Mouse (Mus musculus): Measurements from ENCODE around the gene Dguok.

Gene Dguok

DNA sequence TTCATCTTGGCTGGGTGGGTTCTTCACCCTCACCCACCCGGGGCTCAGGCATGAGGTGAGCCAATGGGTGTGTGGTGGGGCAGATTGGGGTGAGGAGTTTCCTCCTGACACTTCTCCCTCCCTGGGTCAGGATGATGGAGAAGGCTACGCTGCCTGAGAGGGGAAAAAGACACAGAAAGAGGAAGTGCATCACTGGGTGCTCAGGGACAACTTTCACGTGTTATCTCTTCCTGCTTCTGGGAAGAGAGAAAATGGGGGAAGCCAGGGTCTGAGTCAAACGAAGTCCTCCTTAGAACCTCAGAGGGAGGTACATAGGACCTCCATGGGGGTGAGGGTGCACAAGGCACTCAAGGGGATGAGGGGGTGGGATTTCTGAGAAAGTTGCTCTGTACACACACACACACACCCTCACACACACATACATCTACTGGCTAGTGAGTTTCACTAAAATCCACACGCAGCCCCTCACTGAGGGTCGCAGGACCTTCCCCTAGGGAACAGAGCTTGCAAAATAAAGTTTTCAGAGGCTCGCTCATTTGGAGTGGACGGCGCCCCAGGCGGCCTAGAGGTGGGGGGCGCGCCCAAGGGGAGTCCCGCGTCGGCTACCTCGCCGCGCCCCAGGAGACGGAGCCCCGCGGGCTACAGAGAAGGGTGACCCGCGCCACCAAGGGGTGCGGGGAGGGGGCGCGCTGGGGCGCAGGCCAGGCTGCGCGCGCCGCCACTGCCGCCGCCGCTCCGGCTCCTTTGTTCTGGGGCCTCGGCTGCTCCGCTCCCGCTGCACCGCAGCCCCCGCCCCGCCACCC is 51.2 kb downstream of the Dguok start:
- DNase-seq = peak; percentile 41 to 52

DNA sequence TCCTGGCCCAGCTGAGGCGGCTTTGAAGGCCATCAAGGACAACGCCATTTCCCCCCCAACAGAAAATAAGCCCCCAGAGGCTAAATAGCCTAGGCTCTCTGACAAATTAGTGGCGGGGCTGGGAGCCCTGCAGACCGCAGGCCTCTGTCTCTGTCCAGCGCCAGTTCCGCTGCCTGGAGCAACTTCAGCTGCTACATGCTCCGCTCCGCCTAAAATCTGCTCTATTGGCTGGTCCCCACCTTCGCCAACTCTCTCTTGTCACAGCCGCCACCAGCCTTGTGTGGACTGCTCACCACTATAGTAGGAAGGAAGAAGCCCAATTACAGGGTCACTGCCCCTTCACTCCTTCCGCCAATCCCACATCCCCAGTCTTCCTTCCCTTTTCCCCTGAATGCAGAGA is 53.1 kb downstream of the Dguok start:
- DNase-seq = no peak

DNA sequence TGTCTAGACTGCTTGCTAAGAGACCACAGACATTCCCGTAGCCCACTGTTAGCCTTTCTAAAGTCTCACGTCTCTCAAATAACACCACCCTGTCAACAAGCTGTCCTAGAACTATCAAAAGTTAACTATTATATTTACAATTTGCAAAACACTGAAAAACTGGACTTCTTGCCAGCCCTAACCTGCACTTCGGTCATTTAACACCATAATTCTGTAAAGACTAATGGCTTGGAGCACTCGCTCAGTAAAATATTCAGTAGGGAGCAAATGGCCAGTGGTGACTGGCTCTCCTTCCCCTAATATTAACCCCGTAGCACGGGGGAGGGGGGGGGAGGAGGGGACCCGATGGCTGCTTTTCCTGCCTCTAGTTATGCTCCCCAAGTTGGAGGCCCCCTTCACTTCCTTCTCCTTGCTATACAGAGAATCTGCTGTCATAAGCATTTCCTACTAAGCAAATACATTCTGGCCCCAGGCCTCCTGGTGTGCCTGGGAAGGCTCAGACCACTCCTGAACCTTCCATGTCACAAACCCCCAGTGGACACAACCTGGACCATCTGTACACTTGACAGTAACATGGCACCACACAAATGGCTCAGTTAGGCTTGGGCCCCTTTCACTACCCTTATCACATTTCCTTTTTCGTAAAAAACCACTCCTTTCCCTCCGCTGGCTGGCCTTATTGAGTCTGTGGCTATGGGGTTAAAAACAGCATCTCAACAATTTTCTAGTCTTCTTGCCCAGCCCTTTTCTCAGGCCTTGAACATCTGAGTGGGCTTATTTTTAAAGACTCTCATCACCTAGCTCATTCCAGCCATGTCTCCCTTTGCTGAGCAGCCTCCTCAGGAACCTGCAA is 56.1 kb downstream of the Dguok start:
- DNase-seq = no peak

DNA sequence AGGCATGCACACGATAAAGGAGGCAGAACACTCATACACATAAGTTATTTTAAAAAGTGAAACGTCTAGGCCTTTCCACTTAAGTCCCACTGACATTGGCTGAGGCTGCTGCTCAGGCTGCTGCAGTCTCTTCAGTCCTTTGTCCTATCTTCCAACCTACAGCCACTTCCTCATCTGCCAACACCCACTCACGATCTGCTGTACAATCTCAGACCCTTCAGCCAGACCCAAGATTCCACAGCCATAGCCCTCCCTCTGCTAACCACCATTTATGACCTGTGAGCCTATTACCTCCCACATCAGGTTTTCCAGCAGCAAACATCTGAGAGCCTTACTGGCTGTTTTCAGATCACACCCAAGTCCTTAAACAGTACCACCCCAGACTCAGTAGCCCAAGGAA is 57.3 kb downstream of the Dguok start:
- no peak for DNase-seq

DNA sequence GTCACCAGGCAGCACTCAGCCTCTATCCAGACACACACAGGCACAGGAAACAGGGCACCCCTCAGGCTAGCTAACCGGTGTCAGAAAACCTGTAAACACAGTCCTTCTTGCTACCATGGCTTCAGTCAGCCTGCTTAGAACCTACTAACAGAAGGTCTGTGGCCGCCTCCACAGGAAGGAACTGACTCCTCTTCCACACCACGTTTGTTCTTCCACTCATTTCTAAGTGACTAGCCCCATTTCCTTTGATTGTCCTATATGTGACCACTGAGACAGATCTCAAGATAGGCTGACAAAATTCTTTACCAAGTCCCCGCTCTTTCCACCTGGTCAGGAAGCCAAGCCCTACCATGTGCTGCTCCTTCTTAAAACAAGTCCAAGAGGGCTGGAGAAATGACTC is 57.9 kb downstream of the Dguok start:
- DNase-seq = no peak

DNA sequence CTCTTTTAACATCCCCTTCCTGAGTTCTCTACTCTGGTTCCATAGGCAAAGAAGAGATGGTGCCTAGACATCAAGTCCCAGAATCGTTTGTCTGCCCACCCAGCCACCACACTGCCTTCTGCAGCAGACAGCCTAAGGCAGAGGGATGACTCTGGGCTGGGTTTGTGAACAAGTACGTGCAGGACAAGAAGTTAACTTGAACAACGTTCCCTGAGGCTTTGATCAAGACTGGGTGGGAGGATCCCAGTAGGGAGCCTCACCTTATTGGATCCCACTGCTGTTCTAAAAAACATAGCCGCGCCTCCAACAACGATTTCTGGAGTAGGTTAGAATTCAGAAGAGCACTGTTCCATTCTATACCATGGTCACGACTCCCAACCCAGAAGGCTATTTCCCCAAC is 59.7 kb downstream of the Dguok start:
- no peak for DNase-seq

DNA sequence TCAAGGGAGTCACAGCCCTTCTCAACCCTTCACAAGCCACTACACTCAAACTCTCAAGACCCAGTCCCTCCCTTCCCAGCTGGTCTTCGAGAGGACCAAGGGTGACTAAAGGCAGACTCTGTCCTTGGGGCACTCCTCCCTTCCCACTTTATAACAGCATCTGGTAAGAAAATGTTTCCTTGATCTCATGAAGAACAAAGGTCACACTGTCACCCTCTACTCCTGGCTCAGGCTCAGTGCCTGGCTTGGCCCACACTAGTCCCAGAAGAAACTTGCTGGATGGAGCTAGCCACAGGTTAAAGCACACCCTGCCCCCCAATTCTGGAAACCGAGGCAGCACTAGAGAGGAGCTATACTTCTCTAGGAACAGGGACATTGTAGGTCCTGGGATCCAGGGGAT is 61.0 kb downstream of the Dguok start:
- DNase-seq = no peak

DNA sequence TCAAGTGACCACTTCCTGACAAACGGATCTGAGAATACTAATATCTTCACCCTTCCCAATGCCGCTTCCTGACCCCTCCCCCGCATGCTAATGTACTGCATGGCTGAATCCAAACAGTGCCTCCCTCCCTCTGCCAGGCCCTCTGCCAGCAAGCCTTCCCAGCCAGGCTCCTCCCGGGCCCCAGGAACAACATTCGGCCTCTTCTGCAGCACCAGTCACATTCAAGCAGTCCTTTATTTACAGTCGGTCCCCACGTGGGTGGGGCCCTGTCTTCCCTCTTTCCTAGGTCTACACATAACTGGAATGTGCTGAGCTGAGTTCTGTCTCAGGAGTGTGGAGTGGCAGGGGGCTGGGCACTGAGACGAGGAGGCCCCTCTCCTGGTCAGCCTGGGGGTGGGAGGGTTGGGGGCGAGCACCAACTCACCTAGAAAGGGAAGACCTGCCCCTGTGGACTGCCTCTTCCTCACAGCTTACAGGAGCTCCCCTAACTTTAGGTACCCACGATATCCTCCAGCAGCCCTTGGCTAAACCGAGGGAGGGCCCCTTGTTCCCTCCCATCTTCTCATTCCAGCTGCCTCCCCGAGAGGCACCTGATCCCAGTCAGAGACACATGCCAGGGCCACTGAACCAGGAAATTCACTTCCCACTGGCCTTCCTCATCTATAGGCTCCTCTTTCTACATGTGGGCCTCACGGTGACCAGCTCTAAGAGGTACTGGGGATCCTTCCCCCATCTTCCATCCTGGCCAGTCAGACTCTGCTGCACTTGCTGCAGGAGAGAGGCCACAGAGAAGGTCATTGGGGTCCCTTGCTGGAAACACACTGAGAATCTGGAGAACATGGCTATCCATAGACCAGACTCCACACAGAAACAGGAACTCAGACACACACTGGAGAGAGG is 63.1 kb downstream of the Dguok start:
- peak; percentile 92 to 95 for DNase-seq

DNA sequence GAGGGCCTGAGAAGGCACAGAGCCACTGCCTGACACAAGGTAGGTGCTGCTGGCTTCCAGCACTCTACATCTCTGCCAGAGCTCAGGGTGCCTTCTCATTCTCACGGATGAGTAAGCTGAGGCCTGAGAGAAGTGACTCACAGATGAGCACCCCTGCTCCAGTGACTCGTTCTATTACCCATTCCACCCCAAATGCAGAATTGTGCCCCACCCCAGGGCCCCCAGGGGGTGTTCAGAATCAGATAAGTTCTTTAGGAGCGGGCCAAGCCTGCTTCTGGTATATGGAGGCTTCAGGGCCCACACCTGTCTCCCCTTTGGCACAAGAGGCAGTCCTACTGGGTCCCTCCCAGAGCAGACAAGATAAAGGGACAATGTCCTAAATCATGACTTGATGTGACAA is 64.1 kb downstream of the Dguok start:
- DNase-seq = no peak

DNA sequence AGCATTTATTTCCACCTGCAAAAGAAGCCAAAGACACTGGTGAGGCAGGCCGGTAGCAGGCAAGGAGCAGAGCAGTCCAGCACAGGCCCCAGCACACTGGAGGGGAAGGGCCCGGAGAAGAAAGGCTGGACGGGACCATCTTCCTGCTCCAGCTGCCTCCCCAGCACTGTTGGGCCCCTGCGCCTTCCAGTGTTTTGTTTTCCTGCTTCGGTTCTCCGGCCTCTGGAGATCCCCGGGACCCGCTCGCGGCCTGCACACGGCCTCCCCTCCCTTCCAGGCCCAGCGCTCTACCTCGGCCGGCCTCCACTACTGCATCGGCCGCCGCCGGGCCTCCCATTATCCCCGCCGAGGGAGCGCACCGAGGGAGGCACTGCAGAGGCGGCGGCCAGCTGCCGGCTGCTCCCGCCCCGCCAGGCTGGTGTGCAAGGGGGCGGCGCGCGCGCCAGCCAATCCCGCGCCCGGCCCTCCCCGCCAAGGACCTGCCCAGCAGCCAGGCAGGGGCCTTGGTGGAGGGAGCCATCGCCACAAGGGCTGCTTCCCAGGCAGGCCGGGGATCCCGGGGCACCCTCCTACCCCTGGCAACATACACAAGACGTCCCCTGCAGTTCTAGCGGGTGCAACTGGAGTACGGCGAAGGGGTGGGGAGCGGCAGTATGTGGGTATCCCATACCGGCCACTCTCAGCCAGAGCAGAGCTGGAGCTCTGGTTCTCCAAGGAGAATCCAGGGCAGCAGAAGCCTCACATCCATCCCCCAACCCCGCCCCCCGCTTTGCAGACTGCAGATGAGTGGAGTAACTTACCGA is 65.3 kb downstream of the Dguok start:
- DNase-seq = peak; percentile 89 to 92

DNA sequence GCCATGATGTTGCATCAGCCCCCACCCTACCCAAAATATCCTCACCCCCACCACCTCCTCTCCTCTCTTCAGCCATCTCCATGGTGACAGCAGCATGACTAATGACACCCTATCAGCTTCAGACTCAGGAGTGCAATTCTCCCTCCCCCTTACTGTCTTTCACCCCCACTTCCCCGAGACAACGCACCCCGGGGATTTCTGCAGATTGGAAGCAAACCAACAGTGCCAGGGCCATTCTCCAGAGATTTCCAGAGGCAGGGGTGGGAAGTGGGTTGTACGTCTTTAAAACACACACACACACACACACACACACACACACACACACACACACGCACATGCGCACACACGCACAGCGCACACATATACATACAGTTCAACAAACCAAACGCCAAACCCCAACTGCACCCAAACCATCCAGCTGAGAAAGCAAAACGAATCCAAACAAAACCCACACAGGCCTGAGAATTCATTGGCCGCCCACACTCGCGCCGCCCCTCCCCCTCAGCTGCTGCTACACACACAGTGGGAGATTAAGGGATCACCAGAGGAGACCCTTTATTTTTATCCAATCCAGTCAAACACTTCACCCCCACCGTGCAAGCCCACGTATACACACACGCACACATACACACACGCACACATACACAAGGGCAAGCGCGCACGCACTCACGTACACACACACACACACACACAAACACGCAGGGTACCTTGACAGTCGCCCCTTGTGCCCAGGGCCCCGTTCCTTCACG is 66.1 kb downstream of the Dguok start:
- peak in 1 of 2 experiments; percentile 60 for DNase-seq

DNA sequence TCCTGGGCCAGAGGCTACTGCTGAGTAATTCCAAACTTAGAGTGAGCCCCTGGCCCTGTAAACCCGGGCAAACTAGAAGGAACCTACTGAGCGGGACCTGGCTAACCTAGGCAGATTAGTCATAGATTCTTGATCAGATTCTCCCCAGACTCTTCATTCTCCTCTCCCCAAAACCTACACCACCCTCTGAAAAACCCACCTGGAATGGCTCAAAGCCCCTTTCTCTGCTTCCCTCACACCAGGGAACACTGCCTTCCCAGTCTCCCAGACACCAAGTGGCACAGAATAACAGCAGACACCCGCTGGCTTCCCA is 66.6 kb downstream of the Dguok start:
- no peak for DNase-seq

DNA sequence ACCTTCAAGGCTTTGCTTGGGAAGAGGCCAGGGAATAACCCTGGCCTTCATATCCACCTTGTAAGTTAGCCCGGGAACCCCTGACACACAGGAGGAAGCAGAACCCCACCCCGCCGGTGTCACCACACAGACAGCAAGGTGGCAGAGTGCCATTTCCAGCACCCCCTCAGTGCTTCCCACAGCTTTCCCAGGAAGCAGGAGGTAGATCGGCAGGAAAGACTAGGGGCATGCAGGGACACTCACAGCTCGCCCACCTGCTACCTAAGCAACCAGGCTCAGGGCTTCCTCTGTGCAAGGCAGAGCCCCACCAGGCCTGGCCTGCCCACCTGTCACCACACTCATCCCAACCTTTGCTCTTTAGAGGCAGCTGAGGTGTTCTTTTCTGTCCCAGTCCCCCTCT is 67.0 kb downstream of the Dguok start:
- no peak for DNase-seq

DNA sequence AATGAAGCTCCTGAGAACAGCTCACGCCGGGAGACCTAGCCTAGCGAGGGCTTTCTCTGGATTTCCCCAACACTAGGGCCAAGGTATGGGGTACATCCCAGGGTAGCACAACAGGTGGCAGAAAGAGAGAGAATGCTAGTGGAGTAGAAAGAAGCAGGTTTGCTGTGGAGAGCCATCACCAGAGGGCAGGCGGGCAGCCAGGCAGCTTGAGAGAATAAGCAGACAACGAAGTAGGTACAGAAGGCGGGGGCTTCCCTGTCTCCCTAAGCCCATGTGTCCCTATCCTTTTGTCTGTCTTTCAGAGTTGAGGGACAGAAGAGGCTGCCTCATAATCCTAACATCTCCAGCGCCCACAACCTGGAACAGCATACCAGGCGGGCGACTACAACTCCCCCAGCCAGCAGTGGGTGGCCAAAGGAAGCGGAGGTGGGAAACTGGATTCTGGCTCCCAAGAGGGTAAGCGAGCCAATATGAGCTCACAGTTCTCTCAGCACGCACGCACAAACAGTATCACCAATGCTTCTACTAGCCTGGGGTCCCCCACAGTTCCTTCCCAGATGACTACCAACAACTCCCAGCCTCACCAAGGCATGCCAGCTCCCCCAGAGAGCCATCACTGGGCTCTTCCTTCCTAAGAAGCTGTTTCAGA is 67.5 kb downstream of the Dguok start:
- DNase-seq = no peak

DNA sequence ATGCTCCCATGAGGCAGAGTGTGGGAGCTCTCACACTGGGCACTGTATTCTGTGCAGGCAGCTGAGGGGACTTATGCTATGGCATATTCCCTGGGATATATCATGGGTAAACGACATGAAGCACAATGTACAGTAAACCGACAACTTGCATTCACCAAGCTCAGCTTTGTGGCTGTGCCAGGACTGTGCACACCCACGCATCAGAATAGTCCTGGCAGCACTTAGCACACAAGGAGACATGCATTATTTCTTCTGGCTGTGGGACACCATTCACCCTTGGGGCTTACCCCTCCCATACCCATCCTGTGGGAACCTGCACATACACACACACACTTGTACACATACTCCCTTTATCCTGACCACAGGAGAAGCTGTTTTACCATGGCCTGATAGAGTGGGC is 68.2 kb downstream of the Dguok start:
- no peak for DNase-seq

DNA sequence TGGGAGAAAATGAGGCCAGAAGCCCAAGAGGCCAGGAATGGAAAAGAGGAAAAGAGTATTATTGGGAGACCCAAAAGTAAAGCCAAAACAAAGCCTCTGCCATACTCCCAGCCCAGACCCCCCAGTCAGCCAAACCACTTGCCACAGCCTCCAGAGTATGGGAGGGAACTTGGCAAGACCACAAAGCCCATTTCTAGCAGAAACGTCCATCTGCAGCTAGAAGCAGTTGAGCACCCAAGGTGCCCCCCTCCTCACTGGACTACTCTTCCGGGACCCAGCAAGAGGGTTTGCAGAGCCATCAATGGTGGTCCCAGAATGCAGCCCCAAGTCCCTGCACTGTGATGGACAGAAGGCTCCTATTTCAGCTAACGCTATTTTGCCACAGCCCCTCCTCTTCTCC is 69.0 kb downstream of the Dguok start:
- DNase-seq = no peak

DNA sequence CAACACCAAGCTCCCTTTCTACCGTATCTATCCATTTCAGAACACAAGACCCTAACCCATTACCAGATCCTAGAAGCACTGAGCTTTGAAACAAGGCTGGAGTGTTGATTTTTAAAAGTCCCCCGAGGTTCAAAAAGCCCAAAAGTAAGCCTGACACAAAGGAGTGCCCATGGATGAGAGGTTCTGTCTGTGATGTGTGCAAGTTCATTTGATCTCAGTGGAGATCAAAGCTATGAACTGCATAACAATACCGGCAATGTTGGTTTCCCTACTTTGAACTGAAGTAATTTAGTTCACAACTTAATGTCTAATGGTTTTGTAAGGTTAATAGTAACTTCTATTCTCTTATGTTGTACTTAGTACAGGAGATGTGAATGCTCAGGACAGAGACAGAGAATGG is 69.5 kb downstream of the Dguok start:
- no peak for DNase-seq

DNA sequence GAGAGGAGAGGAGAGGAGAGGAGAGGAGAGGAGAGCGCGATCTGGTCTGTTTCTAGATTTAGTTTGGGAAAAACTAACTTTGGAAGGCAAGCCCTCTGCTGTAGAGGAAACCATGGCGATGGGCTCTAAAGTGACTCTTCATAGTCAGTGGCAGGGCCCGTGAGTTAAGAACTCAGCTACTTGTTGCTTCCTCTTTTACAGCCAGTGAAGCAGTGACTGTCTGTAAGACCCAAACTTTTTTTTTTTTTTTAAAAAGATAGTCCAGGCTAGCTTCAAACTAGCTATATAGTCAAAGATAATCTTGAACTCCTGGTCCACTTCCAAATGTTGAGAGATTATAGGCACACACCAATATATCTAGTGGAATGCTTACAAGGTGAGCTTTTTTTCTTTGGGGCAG is 70.2 kb downstream of the Dguok start:
- no peak for DNase-seq

DNA sequence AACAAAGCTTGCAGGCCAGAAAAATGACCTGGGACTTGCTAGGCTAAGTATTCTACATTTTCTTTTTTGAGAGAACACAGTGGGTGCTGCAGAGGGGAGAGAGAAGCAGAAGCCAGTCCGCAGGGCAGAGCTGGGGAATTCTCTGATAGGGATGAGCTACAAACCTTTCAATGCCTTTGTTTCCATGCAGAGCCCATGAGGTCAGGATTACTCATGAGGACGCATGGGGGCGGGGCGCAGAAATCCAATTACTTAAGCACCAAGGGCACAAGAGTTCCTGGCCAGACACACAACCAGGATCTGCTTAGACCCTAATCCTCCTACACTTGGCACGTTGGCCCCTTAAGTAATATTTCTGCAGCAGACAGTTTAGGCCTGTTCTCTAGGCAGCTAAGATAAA is 71.6 kb downstream of the Dguok start:
- DNase-seq = peak in 1 of 2 experiments; percentile 42

DNA sequence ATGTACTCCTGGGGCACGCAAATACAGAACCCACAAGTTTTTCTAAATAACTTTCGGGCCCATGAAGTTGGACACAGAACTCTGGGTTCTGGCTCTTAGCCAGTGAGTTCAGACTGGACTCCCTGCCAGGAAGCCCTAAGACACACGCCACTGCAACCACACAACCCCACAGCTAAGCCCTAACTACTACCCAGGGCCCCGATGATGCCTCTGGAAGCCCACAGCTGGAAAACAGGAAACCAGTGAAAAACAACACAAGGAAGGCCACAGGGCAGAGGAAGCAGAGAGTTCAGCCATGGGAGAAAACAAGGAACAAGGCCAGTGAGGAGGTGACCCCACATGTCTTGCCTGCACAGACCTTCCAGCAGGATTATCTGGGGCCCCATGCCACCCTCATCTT is 73.2 kb downstream of the Dguok start:
- DNase-seq = no peak

DNA sequence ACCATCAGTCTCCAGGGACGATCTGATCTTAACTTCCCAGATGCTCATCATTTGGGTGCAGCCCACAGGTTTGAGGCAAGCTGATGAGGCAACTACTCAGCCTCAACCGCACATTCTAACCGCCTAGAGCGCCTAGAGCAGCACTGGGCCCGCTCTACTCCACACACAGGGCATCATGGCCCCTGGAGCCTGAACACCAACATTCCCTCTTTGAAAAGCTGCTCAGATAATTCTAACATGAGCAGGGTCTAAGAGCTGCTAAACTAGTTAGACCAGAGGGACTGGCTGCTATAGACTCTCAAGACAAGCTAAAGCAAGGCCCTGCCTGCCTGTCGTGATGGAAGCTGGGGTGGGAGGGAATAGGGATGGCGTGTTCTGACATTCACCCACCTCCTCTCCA is 73.8 kb downstream of the Dguok start:
- peak in 1 of 2 experiments; percentile 38 for DNase-seq

Measured in lung, adult 18-20 months (tissue).